Mouse (Mus musculus) lung, postnatal 0 days (tissue): ENCODE measurements around the gene D630003M21Rik. TPM values are rescaled to one million over a fixed set of nuclear protein-coding genes. Genes with fewer than 3 reads are reported as not detected.

Experiments used
- ATAC-seq: fragments of 200-750 bp; cut with Nextera tagmentation; 2 replicates; pipeline ENCODE4 v1.8.0; 2017; ENCODE audit warnings: moderate library complexity
- DNase-seq: peaks from one replicate; pipeline ENCODE4 v3.0.0-alpha.2; 2016; ENCODE audit warnings: low spot score
- H3K27ac ChIP-seq: fragments of 300-500 bp; sonication (generic); 2 replicates; pipeline ENCODE4 v1.5.1; 2014; ENCODE audit warnings: antibody characterized with exemption, mild to moderate bottlenecking, low read length, mixed read lengths
- H3K27me3 ChIP-seq: fragments of 300-500 bp; sonication (generic); replicated peaks from 2 replicates; pipeline ENCODE4 v1.6.1; 2014; ENCODE audit warnings: low read length, mixed read lengths; ENCODE audit not compliant: insufficient read depth
- H3K36me3 ChIP-seq: fragments of 300-500 bp; sonication (generic); 2 replicates; pipeline ENCODE4 v1.6.1; 2014; ENCODE audit warnings: low read length, mixed read lengths; ENCODE audit not compliant: insufficient read depth
- H3K4me1 ChIP-seq: fragments of 300-500 bp; sonication (generic); 2 replicates; pipeline ENCODE4 v1.6.1; 2014; ENCODE audit warnings: antibody characterized with exemption, low read depth, low read length, mixed read lengths; ENCODE audit not compliant: insufficient read depth
- H3K4me2 ChIP-seq: fragments of 300-500 bp; sonication (generic); replicated peaks from 2 replicates; pipeline ENCODE4 v1.6.1; 2014; ENCODE audit warnings: low read depth, mild to moderate bottlenecking, low read length, moderate library complexity, mixed read lengths
- H3K4me3 ChIP-seq: fragments of 300-500 bp; sonication (generic); 2 replicates; pipeline ENCODE4 v1.5.1; 2014; ENCODE audit warnings: low read depth, low read length
- H3K9ac ChIP-seq: fragments of 300-500 bp; sonication (generic); replicated peaks from 2 replicates; pipeline ENCODE4 v1.6.1; 2014; ENCODE audit warnings: low read depth, mild to moderate bottlenecking
- H3K9me3 ChIP-seq: fragments of 300-500 bp; sonication (generic); 2 replicates; pipeline ENCODE4 v1.6.1; 2016; ENCODE audit warnings: low read length, mixed read lengths
- CTCF ChIP-seq: IDR thresholded peaks from 2 replicates; pipeline ENCODE4 v1.5.1; 2016; ENCODE audit warnings: antibody characterized with exemption, mild to moderate bottlenecking
- EP300 ChIP-seq: IDR thresholded peaks from 2 replicates; pipeline ENCODE4 v1.6.1; 2016; ENCODE audit warnings: antibody characterized with exemption, mild to moderate bottlenecking, control low read depth
- WGBS: fragments of 180-500 bp; shearing (Covaris S2); extraction: QIAGEN DNeasy Blood & Tissue Kit; methylation state at CpG from one replicate; pipeline ENCODE4 v1.1.7; 2014; 5-methylcytosine and 5-hydroxymethylcytosine counted together
- polyA plus RNA-seq: library from polyadenylated mRNA; unstranded; fragments of >200 nt; fragmentation: Nextera tagmentation; extraction: Ambion mirVana; gene quantifications from 2 replicates; pipeline ENCODE4 v1.2.1, GENCODE M21; 2015

D630003M21Rik gene
- polyA plus RNA-seq, 1 experiment from 2014 or later: 0.85 TPM

- DNase-seq (no peak), ATAC-seq (no peak)
Measured at GRCm38 (mm10) chr2:158250558-158250957, 21.5 kb upstream of the D630003M21Rik start.

GRCm38 (mm10) chr2:158248318-158248717 is 19.3 kb upstream of the D630003M21Rik start:
- DNase-seq (peak; percentile 63), ATAC-seq (peak; percentile 88)
- Histone ChIP-seq H3K4me3 (no peak overlapping the region), H3K36me3 (no peaks in the 10 kb centered on the region), H3K4me2 (no peak overlapping the region), H3K9me3 (no peaks in the 10 kb centered on the region), H3K9ac (no peak overlapping the region), H3K27ac (no peak overlapping the region), H3K4me1 (no peaks in the 10 kb centered on the region; the same call in 1 of the 2 replicates), H3K27me3 (no peaks in the 10 kb centered on the region)
- WGBS: 8% methylated on average over 7 of the region's 7 CpGs
- TF ChIP-seq CTCF: no peak
- TF ChIP-seq EP300: peak; percentile 85

More at GRCm38 (mm10) chr2:158250558-158250957, 21.5 kb upstream of the D630003M21Rik start:
- Histone ChIP-seq H3K4me3 (no peak overlapping the region), H3K9ac (no peak overlapping the region), H3K4me2 (no peak overlapping the region), H3K27me3 (no peaks in the 10 kb centered on the region), H3K36me3 (no peaks in the 10 kb centered on the region), H3K4me1 (no peaks in the 10 kb centered on the region; the same call in 1 of the 2 replicates), H3K9me3 (no peaks in the 10 kb centered on the region), H3K27ac (no peak overlapping the region)
- TF ChIP-seq EP300: no peak
- TF ChIP-seq CTCF: no peak
- 71% methylated on average over 4 of the region's 4 CpGs for WGBS

GRCm38 (mm10) chr2:158247852-158248251 is 18.8 kb upstream of the D630003M21Rik start:
- no peaks in the 10 kb centered on the region for H3K9me3 ChIP-seq
- DNase-seq (no peak), ATAC-seq (no peak)
- H3K4me1 ChIP-seq: no peaks in the 10 kb centered on the region; the same call in 1 of the 2 replicates
- 65% methylated on average over 6 of the region's 6 CpGs for WGBS
- H3K4me3 ChIP-seq: no peak overlapping the region
- H3K9ac ChIP-seq: no peak overlapping the region
- no peaks in the 10 kb centered on the region for H3K27me3 ChIP-seq
- TF ChIP-seq CTCF (no peak), EP300 (no peak)
- H3K36me3 ChIP-seq: no peaks in the 10 kb centered on the region
- no peak overlapping the region for H3K4me2 ChIP-seq
- no peak overlapping the region for H3K27ac ChIP-seq

- no peak for DNase-seq
- 80% methylated on average over 4 of the region's 4 CpGs for WGBS
- TF ChIP-seq CTCF: no peak
- no peak for TF ChIP-seq EP300
Measured at GRCm38 (mm10) chr2:158245072-158245817, 16.2 kb upstream of the D630003M21Rik start.

GRCm38 (mm10) chr2:158243129-158243870 is 14.3 kb upstream of the D630003M21Rik start:
- no peaks in the 10 kb centered on the region for H3K9me3 ChIP-seq
- no peak overlapping the region for H3K9ac ChIP-seq
- H3K36me3 ChIP-seq: no peaks in the 10 kb centered on the region
- no peaks in the 10 kb centered on the region; the same call in 1 of the 2 replicates for H3K4me1 ChIP-seq
- no peak overlapping the region for H3K4me2 ChIP-seq
- no peak overlapping the region for H3K4me3 ChIP-seq
- no peaks in the 10 kb centered on the region for H3K27me3 ChIP-seq
- whole genome bisulfite sequencing: 55% methylated on average over 18 of the region's 18 CpGs
- no peak overlapping the region for H3K27ac ChIP-seq
- TF ChIP-seq EP300: no peak
- ATAC-seq: peak; percentile 41
- DNase-seq: peak; percentile 70

More at GRCm38 (mm10) chr2:158245072-158245817, 16.2 kb upstream of the D630003M21Rik start:
- no peak overlapping the region for H3K4me2 ChIP-seq
- H3K9ac ChIP-seq: no peak overlapping the region
- H3K27ac ChIP-seq: no peak overlapping the region
- H3K27me3 ChIP-seq: no peaks in the 10 kb centered on the region
- H3K4me1 ChIP-seq: no peaks in the 10 kb centered on the region; the same call in 1 of the 2 replicates
- H3K4me3 ChIP-seq: no peak overlapping the region
- H3K36me3 ChIP-seq: no peaks in the 10 kb centered on the region
- no peak for ATAC-seq
- no peaks in the 10 kb centered on the region for H3K9me3 ChIP-seq

- H3K4me3 ChIP-seq: no peak overlapping the region
- 62% methylated on average over 18 of the region's 18 CpGs for WGBS
- H3K4me1 ChIP-seq: no peaks in the 10 kb centered on the region
- H3K27ac ChIP-seq: no peak overlapping the region
- no peak overlapping the region for H3K4me2 ChIP-seq
- no peak for ATAC-seq
- H3K9me3 ChIP-seq: no peaks in the 10 kb centered on the region
- no peaks in the 10 kb centered on the region for H3K27me3 ChIP-seq
- no peaks in the 10 kb centered on the region for H3K36me3 ChIP-seq
- TF ChIP-seq EP300: no peak
- TF ChIP-seq CTCF: no peak
- H3K9ac ChIP-seq: no peak overlapping the region
- no peak for DNase-seq
Measured at GRCm38 (mm10) chr2:158242170-158242896, 13.3 kb upstream of the D630003M21Rik start.
